Mouse (Mus musculus) CH12.LX (cell line): ENCODE data around the gene Mettl26. TPM values are rescaled to one million over a fixed set of nuclear protein-coding genes. Genes with fewer than 3 reads are reported as not detected.
A peak's percentile ranks its signal among the peaks of the same experiment; 100 is the strongest.

Experiments used
- DNase-seq: peaks from one replicate; pipeline ENCODE4 v3.0.0-alpha.2; 2013; ENCODE audit errors: extremely low read depth
- H3K27ac ChIP-seq: 2 replicates; pipeline ENCODE4 v1.5.1; 2012; ENCODE audit warnings: low read depth, mild to moderate bottlenecking, control low read depth, moderate library complexity; ENCODE audit not compliant: insufficient read depth
- H3K27me3 ChIP-seq: replicated peaks from 2 replicates; pipeline ENCODE3; 2012; ENCODE audit warnings: inconsistent platforms
- H3K36me3 ChIP-seq, 2 experiments: replicated peaks in 1 of 2; 2 replicates each; pipeline versions ENCODE3 to v1.6.1; 2012; ENCODE audit warnings: inconsistent platforms in 1 of 2, low read length in 1 of 2, mild to moderate bottlenecking in 1 of 2, mixed read lengths in 1 of 2, moderate library complexity in 1 of 2; ENCODE audit not compliant: control insufficient read depth in 1 of 2, insufficient read depth in 1 of 2
- H3K4me1 ChIP-seq, 2 experiments: 2 replicates each; pipeline ENCODE4 v1.6.1; 2012; ENCODE audit warnings: inconsistent platforms in 1 of 2, moderate library complexity in 1 of 2; ENCODE audit not compliant: insufficient read depth in 2 of 2, control insufficient read depth in 1 of 2
- H3K4me2 ChIP-seq: 2 replicates; pipeline ENCODE4 v1.6.1; 2012; ENCODE audit warnings: low read depth, mild to moderate bottlenecking, control low read depth; ENCODE audit not compliant: poor library complexity, insufficient read depth, severe bottlenecking
- H3K4me3 ChIP-seq, 3 experiments: fragments of 150-350 bp in 1 of 3; sonication (generic) in 1 of 3; replicated peaks in 1 of 3; 2 replicates each; pipeline versions ENCODE3 to v1.5.1; 2011 to 2012; ENCODE audit warnings: low read depth in 2 of 3, low read length in 2 of 3, mild to moderate bottlenecking in 2 of 3, moderate library complexity in 2 of 3, control low read depth in 1 of 3, improper control_type of control experiment in 1 of 3, inconsistent platforms in 1 of 3, mixed read lengths in 1 of 3; ENCODE audit not compliant: poor library complexity in 1 of 3
- H3K79me2 ChIP-seq: replicated peaks from 2 replicates; pipeline ENCODE4 v1.6.1; 2012; ENCODE audit warnings: mild to moderate bottlenecking, moderate library complexity; ENCODE audit not compliant: control insufficient read depth, poor library complexity, insufficient read depth, severe bottlenecking; ENCODE audit errors: extremely low read depth
- H3K9ac ChIP-seq: 2 replicates; pipeline ENCODE4 v1.6.1; 2012; ENCODE audit warnings: low read depth, mild to moderate bottlenecking, control low read depth, moderate library complexity; ENCODE audit not compliant: insufficient read depth
- H3K9me3 ChIP-seq: replicated peaks from 2 replicates; pipeline ENCODE3; 2012; ENCODE audit warnings: low read length, inconsistent platforms, mixed read lengths
- BHLHE40 ChIP-seq: IDR thresholded peaks from 2 replicates; pipeline ENCODE4 v1.6.1; 2011; ENCODE audit warnings: mild to moderate bottlenecking, low read depth, low read length, improper control_type of control experiment
- CHD1 ChIP-seq: IDR thresholded peaks from 2 replicates; pipeline ENCODE4 v1.6.1; 2012; ENCODE audit warnings: low read depth, low read length, improper control_type of control experiment, inconsistent platforms
- CHD2 ChIP-seq: IDR thresholded peaks from 2 replicates; pipeline ENCODE4 v1.6.1; 2011; ENCODE audit warnings: low read length, improper control_type of control experiment
- CTCF ChIP-seq, 2 experiments: IDR thresholded peaks in 1 of 2; conservative IDR thresholded peaks in 1 of 2; 2 replicates each; pipeline ENCODE4 v1.5.1; 2011 to 2012; ENCODE audit warnings: low read depth in 2 of 2, low read length in 2 of 2, improper control_type of control experiment in 1 of 2, inconsistent platforms in 1 of 2, mild to moderate bottlenecking in 1 of 2, moderate library complexity in 1 of 2
- E2F4 ChIP-seq: IDR thresholded peaks from 2 replicates; pipeline ENCODE4 v1.6.1; 2011; ENCODE audit warnings: low read depth, low read length, improper control_type of control experiment; ENCODE audit not compliant: insufficient replicate concordance
- ELF1 ChIP-seq: IDR thresholded peaks from 2 replicates; pipeline ENCODE4 v1.6.1; 2014; ENCODE audit warnings: low read depth, mild to moderate bottlenecking, inconsistent platforms, low read length, improper control_type of control experiment
- GABPA ChIP-seq: IDR thresholded peaks from 2 replicates; pipeline ENCODE4 v1.6.1; 2012; ENCODE audit warnings: low read depth, low read length, improper control_type of control experiment, inconsistent platforms; ENCODE audit not compliant: insufficient replicate concordance
- HCFC1 ChIP-seq: IDR thresholded peaks from 2 replicates; pipeline ENCODE4 v1.6.1; 2012; ENCODE audit warnings: low read depth, mild to moderate bottlenecking, inconsistent platforms, low read length, improper control_type of control experiment
- IRF4 ChIP-seq: IDR thresholded peaks from 2 replicates; pipeline ENCODE4 v1.6.1; 2014; ENCODE audit warnings: low read depth, mild to moderate bottlenecking, inconsistent platforms, low read length, improper control_type of control experiment
- KAT2A ChIP-seq: IDR thresholded peaks from 2 replicates; pipeline ENCODE4 v1.6.1; 2012; ENCODE audit warnings: low read length, improper control_type of control experiment, inconsistent platforms; ENCODE audit not compliant: insufficient replicate concordance
- MAX ChIP-seq: IDR thresholded peaks from 2 replicates; pipeline ENCODE4 v1.6.1; 2011; ENCODE audit warnings: low read length, improper control_type of control experiment
- MAZ ChIP-seq: IDR thresholded peaks from 2 replicates; pipeline ENCODE4 v1.6.1; 2012; ENCODE audit warnings: low read depth, mild to moderate bottlenecking, inconsistent platforms, low read length, improper control_type of control experiment, moderate library complexity
- MEF2A ChIP-seq: IDR thresholded peaks from 2 replicates; pipeline ENCODE4 v1.6.1; 2014; ENCODE audit warnings: low read depth, mild to moderate bottlenecking, inconsistent platforms, low read length, improper control_type of control experiment, borderline replicate concordance
- MXI1 ChIP-seq: IDR thresholded peaks from 2 replicates; pipeline ENCODE4 v1.6.1; 2011; ENCODE audit warnings: mild to moderate bottlenecking, low read depth, low read length, improper control_type of control experiment
- MYC ChIP-seq: IDR thresholded peaks from 2 replicates; pipeline ENCODE4 v1.6.1; 2011; ENCODE audit warnings: low read depth, mild to moderate bottlenecking, improper control_type of control experiment, low read length
- NELFE ChIP-seq: IDR thresholded peaks from 2 replicates; pipeline ENCODE4 v1.6.1; 2011; ENCODE audit warnings: low read depth, low read length, improper control_type of control experiment
- PAX5 ChIP-seq: IDR thresholded peaks from 2 replicates; pipeline ENCODE4 v1.6.1; 2012; ENCODE audit warnings: low read length, inconsistent platforms, mixed read lengths
- POLR2A ChIP-seq: IDR thresholded peaks from 2 replicates; pipeline ENCODE4 v1.6.1; 2011; ENCODE audit warnings: low read depth, mild to moderate bottlenecking, improper control_type of control experiment, low read length
- POLR2AphosphoS2 ChIP-seq: IDR thresholded peaks from 2 replicates; pipeline ENCODE4 v1.6.1; 2011; ENCODE audit warnings: low read depth, low read length, improper control_type of control experiment
- RAD21 ChIP-seq: IDR thresholded peaks from 2 replicates; pipeline ENCODE4 v1.6.1; 2011; ENCODE audit warnings: low read depth, mild to moderate bottlenecking, low read length, improper control_type of control experiment, moderate library complexity
- SIN3A ChIP-seq: IDR thresholded peaks from 2 replicates; pipeline ENCODE4 v1.6.1; 2012; ENCODE audit warnings: low read length, improper control_type of control experiment, inconsistent platforms
- SMC3 ChIP-seq: IDR thresholded peaks from 2 replicates; pipeline ENCODE4 v1.6.1; 2011; ENCODE audit warnings: low read depth, low read length, improper control_type of control experiment
- TBP ChIP-seq: conservative IDR thresholded peaks from 2 replicates; pipeline ENCODE4 v1.6.1; 2011; ENCODE audit warnings: low read depth, low read length, improper control_type of control experiment
- TCF12 ChIP-seq: IDR thresholded peaks from 2 replicates; pipeline ENCODE4 v1.6.1; 2014; ENCODE audit warnings: low read depth, mild to moderate bottlenecking, inconsistent platforms, low read length, improper control_type of control experiment
- ZC3H11A ChIP-seq: IDR thresholded peaks from 2 replicates; pipeline ENCODE4 v1.6.1; 2012; ENCODE audit warnings: low read depth, mild to moderate bottlenecking, inconsistent platforms, low read length, improper control_type of control experiment
- ZKSCAN1 ChIP-seq: IDR thresholded peaks from 2 replicates; pipeline ENCODE4 v1.6.1; 2012; ENCODE audit warnings: low read depth, inconsistent platforms, low read length, improper control_type of control experiment, borderline replicate concordance
- ZMIZ1 ChIP-seq: IDR thresholded peaks from 2 replicates; pipeline ENCODE4 v1.6.1; 2012; ENCODE audit warnings: low read depth, mild to moderate bottlenecking, inconsistent platforms, low read length, improper control_type of control experiment
- dilution Hi-C: fragments of 300-500 bp; cut with MboI; formaldehyde crosslinking; loops from 2 replicates; pipeline ENCODE4 v1.14.3; 2020; ENCODE audit warnings: low sequenced_read_pairs; ENCODE audit not compliant: extremely low pct_unique_long_range_greater_than_20kb, extremely low pct_ligation_motif_present
- in situ Hi-C: fragments of 300-500 bp; cut with MboI; formaldehyde crosslinking; loops from 3 replicates; pipeline ENCODE4 v1.14.3; 2019; ENCODE audit warnings: low sequenced_read_pairs, low pct_ligation_motif_present, low pct_unique_long_range_greater_than_20kb, mixed read lengths
- polyA plus RNA-seq: library from polyadenylated mRNA; unstranded; fragments of >175 nt; gene quantifications from 2 replicates; pipeline ENCODE4 v1.2.1, GENCODE M21; 2012; ENCODE audit warnings: low read depth; ENCODE audit not compliant: insufficient read length
- total RNA-seq, 2 experiments: library from RNA; depleted of rRNA; stranded (reverse); fragments of 300-350 nt in 1 of 2; fragments of >200 nt in 1 of 2; gene quantifications; 2 replicates each; pipeline ENCODE4 v1.2.3; 2012 to 2014

Mettl26 gene
- total and polyA plus RNA-seq, 3 experiments, result 29.8 to 52.5 (median 33.0) TPM

- H3K27ac ChIP-seq, result peak within 1 kb of the TSS; percentile 54
- H3K4me3 ChIP-seq, result peak within 1 kb of the TSS; percentile 71 to 93 (median 77)
- no peaks in the 10 kb centered on the region for H3K27me3 ChIP-seq
- H3K4me2 ChIP-seq, result peak within 1 kb of the TSS; percentile 71
- H3K9ac ChIP-seq, result peak within 1 kb of the TSS; percentile 83
- TF ChIP-seq ZKSCAN1 (no peak), MAX (peak; percentile 61), HCFC1 (peak; percentile 82), MEF2A (0 out of 2 replicates have a peak, but pooled peaks have one; percentile 29), ZMIZ1 (peak; percentile 82), KAT2A (peak; percentile 73; the same call in 1 of the 2 replicates), CHD1 (no peak), E2F4 (no peak), NELFE (peak; percentile 93), RAD21 (no peak; the same call in 1 of the 2 replicates), MXI1 (0 out of 2 replicates have a peak, but pooled peaks have one; percentile 14), MYC (no peak), SIN3A (peak; percentile 80; the same call in 1 of the 2 replicates), ELF1 (peak; percentile 88), POLR2AphosphoS2 (peak; percentile 38; the same call in 1 of the 2 replicates), IRF4 (peak; percentile 49; the same call in 1 of the 2 replicates), CHD2 (no peak), GABPA (no peak), TBP (peak; percentile 75; the same call in 1 of the 2 replicates), SMC3 (0 out of 2 replicates have a peak, but pooled peaks have one; percentile 6), MAZ (peak; percentile 91), TCF12 (peak; percentile 85), BHLHE40 (peak; percentile 16; the same call in 1 of the 2 replicates), ZC3H11A (no peak), POLR2A (peak; percentile 92), CTCF (conservative IDR thresholded peaks at IDR 0.05 in 1 of 2, IDR thresholded peaks at IDR 0.05 in 1 of 2; ENCODE audit: low read depth in 2 of 2, low read length in 2 of 2) (peak in 1 of 2 experiments; percentile 26; a peak in 1 of 4 replicates), PAX5 (no peak)
- TF ChIP-seq, all 38 proteins: peak for 18
- dilution Hi-C loops, result no loop called here
- Histone ChIP-seq H3K79me2 (peaks cover 14% of the 10 kb centered on the region), H3K4me1 (peaks cover 12 to 15% of the 10 kb centered on the region in 2 experiments), H3K36me3 (peaks cover 59 to 84% of the 10 kb centered on the region in 2 experiments), H3K9me3 (no peaks in the 10 kb centered on the region)
- in situ Hi-C loops, result no loop called here
- peak; percentile 95 for DNase-seq
Measured at GRCm38 (mm10) chr17:25844396-25844901, 30.4 kb upstream of the Mettl26 start, which contains the start of gene Rhot2. Gene Rhot2 (minus strand): TSS chr17:25844851.
